Mouse (Mus musculus) heart, postnatal 25 days (tissue): ENCODE results near the gene Nr1i2. TPM values are rescaled to one million over a fixed set of nuclear protein-coding genes. Genes with fewer than 3 reads are reported as not detected.
"Not testable (repeated sequence)": the region's sequence is repeated elsewhere in the genome, so short reads cannot be mapped to it uniquely, and the experiment has no call there.

Source experiments
- DNase-seq: peaks from one replicate; pipeline ENCODE4 v3.0.0; 2022; ENCODE audit warnings: low spot score
- intact Hi-C: fragments of 180-260 bp; cut with DNase I; formaldehyde crosslinking; loops from one replicate; pipeline ENCODE4 v1.15.1; 2025
- total RNA-seq, 2 experiments: library from RNA; stranded (reverse); gene quantifications; 2 replicates each; pipeline ENCODE4 v1.2.3; 2021

The Nr1i2 gene
- total RNA-seq, 2 experiments from 2014 or later = not detected

- no peak for DNase-seq
- intact Hi-C loops = no loop called here
Measured at GRCm38 (mm10) chr16:38236936-38237585, 57.6 kb downstream of the Nr1i2 start.

GRCm38 (mm10) chr16:38222491-38222890 is 72.1 kb downstream of the Nr1i2 start:
- DNase-seq, intact Hi-C loops: not testable (repeated sequence)

GRCm38 (mm10) chr16:38205272-38205671 is 89.4 kb downstream of the Nr1i2 start:
- intact Hi-C loops = no loop called here
- no peak for DNase-seq

Other genes starting within 250 kb of the Nr1i2 start
- gene Gsk3b, start 205.8 kb downstream of the Nr1i2 start, total RNA-seq = 10 to 100 TPM; 52.7 to 55.2 TPM
- not detected for gene Maats1, start 47.3 kb upstream of the Nr1i2 start, total RNA-seq
- 100 to 1,000 TPM; 261 to 277 TPM for gene Cox17, start 52.2 kb upstream of the Nr1i2 start, total RNA-seq
- gene Gm21987, start 52.2 kb upstream of the Nr1i2 start, total RNA-seq = not detected
- gene Popdc2, start 67.4 kb upstream of the Nr1i2 start, total RNA-seq = 100 to 1,000 TPM; 481 to 520 TPM
- gene Pla1a, start 138.3 kb upstream of the Nr1i2 start, total RNA-seq = 1 to 10 TPM; 6.5 to 8.4 TPM
- 10 to 100 TPM; 25.8 to 28.0 TPM for gene Adprh, start 157.9 kb upstream of the Nr1i2 start, total RNA-seq
- gene Cd80, start 160.7 kb upstream of the Nr1i2 start, total RNA-seq = under 1 TPM; 0.16 to 0.53 TPM
- 10 to 100 TPM; 70.7 to 75.8 TPM for gene Timmdc1, start 227.8 kb upstream of the Nr1i2 start, total RNA-seq